In genomic region chr8:87967866-87968620, GRCm38 (mm10) we compare ENCODE assay signal across 14 mouse cellular contexts. TPM values are rescaled to one million over a fixed set of nuclear protein-coding genes. Genes with fewer than 3 reads are reported as not detected.
DNase-seq lines count a peak whose midpoint lies in the region; ATAC-seq and TF ChIP-seq lines count a peak whose summit lies in the region.
"Had no signal": no experiment of that assay in that cellular context is flagged by ENCODE, and none has a peak within 500 bp of the region (broad histone marks: within the 10 kb centered on the region; RNA-seq: fewer than 3 reads in every experiment).

No protein-coding gene starts in this region.

- no peak for TF ChIP-seq CTCF in hindbrain, postnatal 0 days (IDR thresholded peaks at IDR 0.05; ENCODE audit: low read depth)

- no peak for DNase-seq in hindbrain, embryonic 11.5 days (ENCODE audit: low spot score)
- DNase-seq in hindbrain, postnatal 0 days (ENCODE audit: low spot score), result no peak
- peak; percentile 70 for DNase-seq in adipocyte (ENCODE audit: low spot score)
- no peak for DNase-seq in kidney, adult 8-10 months
- no peak for DNase-seq in urinary bladder, adult 2 months (ENCODE audit: low spot score)
- DNase-seq: cerebellum, adult 18-20 months; gastrocnemius, postnatal 36 days; kidney, postnatal 14 days; thymus, postnatal 14 days had no signal

- no peak overlapping the region for H3K4me3 ChIP-seq in hindbrain, embryonic 11.5 days (ENCODE audit: low read depth, low read length)
- no peak overlapping the region for H3K4me3 ChIP-seq in hindbrain, postnatal 0 days (ENCODE audit: low read length)
- no peak overlapping the region for H3K4me3 ChIP-seq in hindbrain, embryonic 16.5 days (ENCODE audit: low read length)
- no peak overlapping the region for H3K4me3 ChIP-seq in midbrain, embryonic 16.5 days (ENCODE audit: low read depth, low read length)
- H3K4me3 ChIP-seq: limb, embryonic 13.5 days; lung, embryonic 15.5 days had no signal

- H3K27ac ChIP-seq in hindbrain, embryonic 11.5 days (ENCODE audit: low read depth, low read length), result 0 out of 2 replicates have a peak overlapping the region, but pooled peaks have one; percentile 17
- H3K27ac ChIP-seq in hindbrain, postnatal 0 days, result no peak overlapping the region
- H3K27ac ChIP-seq in hindbrain, embryonic 16.5 days (ENCODE audit: low read depth, low read length), result peak overlapping the region; percentile 3; the same call in 1 of the 2 replicates
- peak overlapping the region; percentile 54 for H3K27ac ChIP-seq in midbrain, embryonic 16.5 days (ENCODE audit: low read length)
- H3K27ac ChIP-seq: lung, embryonic 15.5 days had no signal

- H3K9me3 ChIP-seq in hindbrain, embryonic 11.5 days (ENCODE audit: control insufficient read depth, low read length), result no peaks in the 10 kb centered on the region
- no peaks in the 10 kb centered on the region for H3K9me3 ChIP-seq in hindbrain, postnatal 0 days (ENCODE audit: low read length)
- no peaks in the 10 kb centered on the region for H3K9me3 ChIP-seq in hindbrain, embryonic 16.5 days (ENCODE audit: control insufficient read depth, low read length)
- no peaks in the 10 kb centered on the region for H3K9me3 ChIP-seq in midbrain, embryonic 16.5 days (replicated peaks; ENCODE audit: control insufficient read depth, low read length, poor library complexity, severe bottlenecking)
- H3K9me3 ChIP-seq: limb, embryonic 13.5 days; lung, embryonic 15.5 days had no signal

- ATAC-seq in hindbrain, embryonic 11.5 days (ENCODE audit: low FRiP score), result no peak
- ATAC-seq in hindbrain, postnatal 0 days, result no peak
- no peak for ATAC-seq in hindbrain, embryonic 16.5 days
- no peak for ATAC-seq in midbrain, embryonic 16.5 days
- ATAC-seq: CD4-positive, CD25-positive, alpha-beta regulatory T cell, adult 4 months had no signal

- 18% methylated on average over 8 of the region's 8 CpGs for WGBS in hindbrain, embryonic 11.5 days
- WGBS in hindbrain, postnatal 0 days, result 42% methylated on average over 8 of the region's 8 CpGs
- WGBS in hindbrain, embryonic 16.5 days, result 33% methylated on average over 8 of the region's 8 CpGs
- WGBS in midbrain, embryonic 16.5 days, result 22% methylated on average over 8 of the region's 8 CpGs

- H3K4me1 ChIP-seq in hindbrain, embryonic 11.5 days (replicated peaks; ENCODE audit: control insufficient read depth, insufficient read depth, low read length), result peaks cover 9% of the 10 kb centered on the region
- H3K4me1 ChIP-seq in hindbrain, postnatal 0 days (ENCODE audit: insufficient read depth, low read length), result 0 out of 2 replicates have a peak, but pooled peaks cover 3% of the 10 kb centered on the region
- H3K4me1 ChIP-seq in hindbrain, embryonic 16.5 days (ENCODE audit: control insufficient read depth, insufficient read depth, low read depth, low read length), result peaks cover 6% of the 10 kb centered on the region
- H3K4me1 ChIP-seq in midbrain, embryonic 16.5 days (ENCODE audit: control insufficient read depth, insufficient read depth, low read length), result peaks cover 4% of the 10 kb centered on the region; the same call in 1 of the 2 replicates
- H3K4me1 ChIP-seq: lung, embryonic 15.5 days had no signal

- H3K4me2 ChIP-seq in hindbrain, embryonic 11.5 days (replicated peaks; ENCODE audit: low read depth, low read length), result no peak overlapping the region
- no peak overlapping the region for H3K4me2 ChIP-seq in hindbrain, postnatal 0 days (ENCODE audit: low read depth, low read length)
- H3K4me2 ChIP-seq in hindbrain, embryonic 16.5 days (ENCODE audit: low read length), result no peak overlapping the region
- H3K4me2 ChIP-seq in midbrain, embryonic 16.5 days (ENCODE audit: low read length), result no peak overlapping the region
- H3K4me2 ChIP-seq: limb, embryonic 13.5 days; lung, embryonic 15.5 days had no signal

- H3K36me3 ChIP-seq in hindbrain, embryonic 11.5 days (ENCODE audit: control insufficient read depth, insufficient read depth, low read length), result no peaks in the 10 kb centered on the region
- no peaks in the 10 kb centered on the region for H3K36me3 ChIP-seq in hindbrain, postnatal 0 days (ENCODE audit: insufficient read depth, low read length)
- H3K36me3 ChIP-seq in hindbrain, embryonic 16.5 days (ENCODE audit: control insufficient read depth, insufficient read depth, low read length), result no peaks in the 10 kb centered on the region
- no peaks in the 10 kb centered on the region for H3K36me3 ChIP-seq in midbrain, embryonic 16.5 days (ENCODE audit: control insufficient read depth, insufficient read depth, low read length)
- H3K36me3 ChIP-seq: limb, embryonic 13.5 days; lung, embryonic 15.5 days had no signal

- H3K9ac ChIP-seq in hindbrain, embryonic 11.5 days (ENCODE audit: low read depth, low read length), result no peak overlapping the region
- no peak overlapping the region for H3K9ac ChIP-seq in hindbrain, postnatal 0 days (replicated peaks; ENCODE audit: low read length)
- H3K9ac ChIP-seq in hindbrain, embryonic 16.5 days (ENCODE audit: low read depth, low read length), result no peak overlapping the region
- no peak overlapping the region for H3K9ac ChIP-seq in midbrain, embryonic 16.5 days (ENCODE audit: low read depth, low read length)
- H3K9ac ChIP-seq: limb, embryonic 13.5 days; lung, embryonic 15.5 days had no signal

- H3K27me3 ChIP-seq in hindbrain, embryonic 11.5 days (ENCODE audit: control insufficient read depth, insufficient read depth, low read length), result peaks cover 1% of the 10 kb centered on the region; the same call in 1 of the 2 replicates
- H3K27me3 ChIP-seq in hindbrain, postnatal 0 days (ENCODE audit: insufficient read depth, low read length), result no peaks in the 10 kb centered on the region
- no peaks in the 10 kb centered on the region for H3K27me3 ChIP-seq in hindbrain, embryonic 16.5 days (replicated peaks; ENCODE audit: control insufficient read depth, insufficient read depth, low read length)
- H3K27me3 ChIP-seq in midbrain, embryonic 16.5 days (ENCODE audit: control insufficient read depth, insufficient read depth, low read depth, low read length), result no peaks in the 10 kb centered on the region

RNA-seq across cellular contexts. Expression of gene Zfp423, which starts 8.6 kb away (rescaled TPM):
- 43.3 and 49.5 TPM in 2 replicates for polyA plus RNA-seq in hindbrain, embryonic 11.5 days (2014; fragmentation: Nextera tagmentation; extraction: Ambion mirVana)
- total RNA-seq in hindbrain, postnatal 0 days (2014; rRNA removed), result 73.6 and 74.8 TPM in 2 replicates
- polyA plus RNA-seq in hindbrain, postnatal 0 days (2015; fragmentation: Nextera tagmentation; extraction: Ambion mirVana), result 22.2 and 22.3 TPM in 2 replicates
- 21.6 and 26.4 TPM in 2 replicates for polyA plus RNA-seq in hindbrain, embryonic 16.5 days (2015; fragmentation: Nextera tagmentation; extraction: Ambion mirVana)
- polyA plus RNA-seq in midbrain, embryonic 16.5 days (2015; fragmentation: Nextera tagmentation; extraction: Ambion mirVana), result 28.1 and 37.5 TPM in 2 replicates
- 18.1 and 20.1 TPM in 2 replicates for polyA plus RNA-seq in urinary bladder, adult 2 months (2012; rRNA removed)
- polyA plus RNA-seq: CD4-positive, CD25-positive, alpha-beta regulatory T cell, adult 4 months had no signal
